Mouse (Mus musculus) hindbrain, postnatal 0 days (tissue): ENCODE measurements around the gene Mark4. TPM values are rescaled to one million over a fixed set of nuclear protein-coding genes. Genes with fewer than 3 reads are reported as not detected.
A peak's percentile ranks its signal among the peaks of the same experiment; 100 is the strongest.

Source experiments
- ATAC-seq: fragments of 200-750 bp; cut with Nextera tagmentation; 2 replicates; pipeline ENCODE4 v1.8.0; 2017; ENCODE audit warnings: mild to moderate bottlenecking, moderate TSS enrichment, moderate library complexity
- DNase-seq: peaks from one replicate; pipeline ENCODE4 v3.0.0-alpha.2; 2015; ENCODE audit warnings: low spot score
- H3K27ac ChIP-seq: fragments of 300-500 bp; sonication (generic); 2 replicates; pipeline ENCODE4 v1.5.1; 2014; ENCODE audit warnings: mild to moderate bottlenecking
- H3K27me3 ChIP-seq: fragments of 300-500 bp; sonication (generic); 2 replicates; pipeline ENCODE4 v1.6.1; 2014; ENCODE audit warnings: low read length, mixed read lengths; ENCODE audit not compliant: insufficient read depth
- H3K36me3 ChIP-seq: fragments of 300-500 bp; sonication (generic); 2 replicates; pipeline ENCODE4 v1.6.1; 2014; ENCODE audit warnings: low read length, mixed read lengths; ENCODE audit not compliant: insufficient read depth
- H3K4me1 ChIP-seq: fragments of 300-500 bp; sonication (generic); 2 replicates; pipeline ENCODE4 v1.6.1; 2014; ENCODE audit warnings: antibody characterized with exemption, low read length, mixed read lengths; ENCODE audit not compliant: insufficient read depth
- H3K4me2 ChIP-seq: fragments of 300-500 bp; sonication (generic); 2 replicates; pipeline ENCODE4 v1.6.1; 2014; ENCODE audit warnings: low read depth, mild to moderate bottlenecking, low read length, moderate library complexity, mixed read lengths
- H3K4me3 ChIP-seq: fragments of 300-500 bp; sonication (generic); 2 replicates; pipeline ENCODE4 v1.5.1; 2014; ENCODE audit warnings: low read length
- H3K9ac ChIP-seq: fragments of 300-500 bp; sonication (generic); replicated peaks from 2 replicates; pipeline ENCODE4 v1.6.1; 2014; ENCODE audit warnings: mild to moderate bottlenecking, low read length, moderate library complexity, mixed read lengths
- H3K9me3 ChIP-seq: fragments of 300-500 bp; sonication (generic); 2 replicates; pipeline ENCODE4 v1.6.1; 2016; ENCODE audit warnings: low read length, mixed read lengths
- CTCF ChIP-seq: IDR thresholded peaks from 2 replicates; pipeline ENCODE4 v1.5.1; 2016; ENCODE audit warnings: antibody characterized with exemption, control low read depth, low read depth
- WGBS: fragments of 180-500 bp; shearing (Covaris S2); extraction: QIAGEN DNeasy Blood & Tissue Kit; methylation state at CpG from one replicate; pipeline ENCODE4 v1.1.7; 2014; 5-methylcytosine and 5-hydroxymethylcytosine counted together
- polyA plus RNA-seq: library from polyadenylated mRNA; unstranded; fragments of >200 nt; fragmentation: Nextera tagmentation; extraction: Ambion mirVana; gene quantifications from 2 replicates; pipeline ENCODE4 v1.2.1, GENCODE M21; 2015
- total RNA-seq: library from RNA; depleted of rRNA; stranded (reverse); fragments of >200 nt; gene quantifications from 2 replicates; pipeline ENCODE4 v1.2.3, GENCODE M21; 2014

The Mark4 gene
- total and polyA plus RNA-seq, 2 experiments from 2014 or later = 18.1 to 60.3 TPM

DNA sequence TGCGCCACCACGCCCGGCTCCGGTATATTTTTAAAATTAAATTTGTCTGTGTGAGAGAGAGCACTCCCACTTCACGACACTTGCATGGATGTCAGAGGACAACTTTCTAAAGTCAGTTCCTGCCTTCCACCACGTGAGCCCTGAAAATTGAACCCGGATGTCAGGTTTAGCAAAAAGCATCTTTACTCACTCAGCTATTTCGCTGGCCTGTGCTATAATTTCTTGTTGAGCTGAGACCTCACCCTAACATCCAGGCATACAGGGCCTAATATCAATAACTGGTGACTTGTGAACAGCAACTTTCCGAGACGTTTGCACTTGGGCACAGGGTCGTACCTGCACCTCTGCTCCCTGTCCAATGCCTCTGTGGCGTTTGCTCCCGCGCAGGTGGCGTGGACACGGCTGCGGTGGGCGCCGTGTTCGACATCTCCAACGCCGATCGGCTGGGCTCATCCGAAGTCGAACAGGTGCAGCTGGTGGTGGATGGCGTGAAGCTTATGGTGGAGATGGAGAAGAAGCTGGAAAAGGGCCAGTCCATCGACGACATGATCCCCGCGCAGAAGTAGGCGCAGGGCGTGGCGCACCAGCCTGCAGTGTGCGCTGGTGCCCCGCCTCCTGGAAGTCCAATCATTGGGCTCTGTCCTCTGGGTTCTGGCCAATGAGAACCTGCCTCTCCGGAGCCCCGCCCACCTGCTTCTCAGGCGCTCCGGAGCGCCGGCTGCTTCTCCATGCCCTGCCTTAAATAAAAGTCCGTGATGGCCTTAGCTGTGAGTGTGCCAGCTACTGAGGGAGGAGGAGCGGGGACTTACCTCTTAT is 37.6 kb downstream of the Mark4 start:
- ATAC-seq (peak; percentile 95), DNase-seq (peak; percentile 95)
- Histone ChIP-seq H3K4me1 (no peaks in the 10 kb centered on the region), H3K9ac (0 out of 2 replicates have a peak overlapping the region, but pooled peaks have one; percentile 9), H3K36me3 (peaks cover 14% of the 10 kb centered on the region), H3K9me3 (no peaks in the 10 kb centered on the region), H3K4me3 (peak overlapping the region; percentile 41), H3K27me3 (peaks cover 5% of the 10 kb centered on the region; the same call in 1 of the 2 replicates), H3K27ac (no peak overlapping the region), H3K4me2 (peak overlapping the region; percentile 66)
- WGBS = 12% methylated on average over 43 of the region's 43 CpGs
- TF ChIP-seq CTCF = no peak

DNA sequence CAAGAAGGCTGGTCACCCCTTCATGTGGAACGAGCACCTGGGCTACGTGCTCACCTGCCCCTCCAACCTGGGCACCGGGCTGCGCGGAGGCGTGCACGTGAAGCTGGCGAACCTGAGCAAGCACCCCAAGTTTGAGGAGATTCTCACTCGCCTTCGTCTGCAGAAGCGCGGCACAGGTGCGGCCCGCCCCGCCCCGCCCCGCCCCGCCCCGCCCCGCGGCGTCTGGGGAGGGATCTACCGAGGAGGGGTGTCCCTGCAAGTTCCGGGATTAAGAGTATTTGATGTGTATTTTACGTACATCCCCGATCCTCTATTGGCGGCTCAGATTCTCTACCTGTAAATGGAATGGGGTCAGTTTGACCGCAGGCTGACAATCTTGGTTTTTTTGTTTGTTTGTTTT is 38.5 kb downstream of the Mark4 start:
- H3K4me3 ChIP-seq = no peak overlapping the region
- TF ChIP-seq CTCF = no peak
- H3K9me3 ChIP-seq = no peaks in the 10 kb centered on the region
- H3K4me2 ChIP-seq = peak overlapping the region; percentile 38
- no peaks in the 10 kb centered on the region for H3K4me1 ChIP-seq
- no peak overlapping the region for H3K9ac ChIP-seq
- no peak overlapping the region for H3K27ac ChIP-seq
- 0 out of 2 replicates have a peak, but pooled peaks cover 5% of the 10 kb centered on the region for H3K36me3 ChIP-seq
- WGBS = 9% methylated on average over 28 of the region's 28 CpGs
- H3K27me3 ChIP-seq = peaks cover 5% of the 10 kb centered on the region; the same call in 1 of the 2 replicates
- DNase-seq (no peak), ATAC-seq (no peak)

DNA sequence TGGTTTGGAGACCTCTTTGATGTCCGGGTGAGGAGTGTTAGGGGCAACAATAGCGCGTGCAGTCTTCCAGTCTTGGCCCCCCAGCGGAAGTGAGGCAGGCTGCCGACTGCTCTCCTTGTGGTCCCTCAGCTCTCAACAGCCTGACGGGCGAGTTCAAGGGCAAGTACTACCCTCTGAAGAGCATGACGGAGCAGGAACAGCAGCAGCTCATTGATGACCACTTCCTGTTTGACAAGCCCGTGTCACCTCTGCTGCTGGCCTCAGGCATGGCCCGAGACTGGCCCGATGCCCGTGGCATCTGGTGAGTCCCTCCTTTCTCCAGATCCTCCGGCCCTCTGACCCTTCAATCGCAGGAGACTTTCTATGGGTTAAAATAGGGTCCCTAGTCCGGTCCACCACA is 42.0 kb downstream of the Mark4 start:
- 86% methylated on average over 15 of the region's 15 CpGs for WGBS
- Histone ChIP-seq H3K4me1 (no peaks in the 10 kb centered on the region), H3K4me3 (no peak overlapping the region), H3K9ac (no peak overlapping the region), H3K36me3 (no peaks in the 10 kb centered on the region), H3K27me3 (peaks cover 5% of the 10 kb centered on the region; the same call in 1 of the 2 replicates), H3K27ac (no peak overlapping the region), H3K4me2 (no peak overlapping the region), H3K9me3 (no peaks in the 10 kb centered on the region)
- ATAC-seq = no peak
- no peak for TF ChIP-seq CTCF
- no peak for DNase-seq

DNA sequence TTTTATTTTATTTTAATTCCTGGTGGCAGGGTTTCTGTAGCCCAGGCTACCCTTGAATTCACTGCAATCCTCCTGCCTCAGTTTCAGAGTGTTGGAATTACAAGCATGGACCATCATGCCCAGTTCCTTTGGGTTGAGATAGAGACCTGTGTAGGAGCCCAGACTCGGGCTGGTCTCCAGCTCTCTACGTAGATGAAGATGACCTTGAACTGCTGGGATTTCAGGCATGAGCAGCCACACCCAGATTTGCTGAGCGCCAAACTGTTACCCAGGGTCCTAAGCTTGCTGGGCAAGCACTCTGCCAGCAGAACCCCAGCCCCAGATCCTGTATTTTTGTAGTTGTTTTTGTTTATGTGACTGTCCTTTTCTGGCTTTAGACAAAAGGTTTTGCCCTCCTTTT is 45.1 kb downstream of the Mark4 start:
- H3K27ac ChIP-seq = no peak overlapping the region
- H3K27me3 ChIP-seq = no peaks in the 10 kb centered on the region
- no peak overlapping the region for H3K9ac ChIP-seq
- TF ChIP-seq CTCF = no peak
- DNase-seq (no peak), ATAC-seq (no peak)
- H3K4me2 ChIP-seq = no peak overlapping the region
- no peak overlapping the region for H3K4me3 ChIP-seq
- 88% methylated on average over 3 of the region's 3 CpGs for WGBS
- no peaks in the 10 kb centered on the region for H3K36me3 ChIP-seq
- H3K4me1 ChIP-seq = no peaks in the 10 kb centered on the region
- no peaks in the 10 kb centered on the region for H3K9me3 ChIP-seq

DNA sequence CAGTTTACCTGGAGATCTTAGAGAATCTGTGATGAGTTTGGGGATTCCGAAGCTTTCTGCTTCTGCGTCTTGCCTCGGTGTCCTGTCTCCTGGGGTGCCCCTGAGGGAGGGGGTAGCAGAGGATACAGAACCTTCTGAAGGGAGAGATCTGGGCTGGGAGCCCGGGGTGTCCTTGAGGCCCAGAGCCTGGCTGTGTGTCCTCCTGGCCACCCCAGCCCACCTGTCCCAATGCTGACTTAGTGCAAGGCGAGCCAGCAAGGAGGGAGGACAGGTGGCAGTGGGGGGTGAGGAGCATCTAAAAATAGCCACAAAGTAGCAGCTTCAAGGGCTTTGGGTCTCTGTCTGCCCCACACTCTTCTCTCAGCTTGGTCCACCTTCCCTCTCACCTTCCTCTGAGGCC is 46.8 kb downstream of the Mark4 start:
- Histone ChIP-seq H3K27me3 (no peaks in the 10 kb centered on the region), H3K36me3 (no peaks in the 10 kb centered on the region), H3K9me3 (no peaks in the 10 kb centered on the region), H3K9ac (no peak overlapping the region), H3K27ac (no peak overlapping the region), H3K4me3 (no peak overlapping the region), H3K4me2 (no peak overlapping the region), H3K4me1 (no peaks in the 10 kb centered on the region)
- no peak for TF ChIP-seq CTCF
- no peak for DNase-seq
- 70% methylated on average over 5 of the region's 5 CpGs for WGBS
- ATAC-seq = no peak

DNA sequence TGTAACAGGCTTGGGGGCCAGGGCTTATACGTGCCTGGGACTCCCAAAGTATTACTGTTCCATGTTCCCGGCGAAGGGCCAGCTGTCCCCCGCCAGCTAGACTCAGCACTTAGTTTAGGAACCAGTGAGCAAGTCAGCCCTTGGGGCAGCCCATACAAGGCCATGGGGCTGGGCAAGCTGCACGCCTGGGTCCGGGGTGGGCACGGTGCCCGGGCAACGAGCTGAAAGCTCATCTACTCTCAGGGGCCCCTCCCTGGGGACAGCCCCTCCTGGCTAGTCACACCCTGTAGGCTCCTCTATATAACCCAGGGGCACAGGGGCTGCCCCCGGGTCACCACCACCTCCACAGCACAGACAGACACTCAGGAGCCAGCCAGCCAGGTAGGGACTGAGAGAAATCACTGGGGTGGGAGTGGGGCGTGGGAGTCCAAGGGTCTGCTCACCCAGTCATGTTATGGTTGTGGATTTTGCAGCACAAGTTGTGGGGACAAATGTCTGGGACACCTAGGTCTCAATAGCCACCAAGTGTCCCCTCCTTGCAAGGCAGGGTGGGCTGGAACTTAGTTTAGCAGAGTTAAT is 47.8 kb downstream of the Mark4 start:
- ATAC-seq (no peak), DNase-seq (no peak)
- Histone ChIP-seq H3K4me2 (no peak overlapping the region), H3K36me3 (no peaks in the 10 kb centered on the region), H3K9ac (no peak overlapping the region), H3K4me3 (no peak overlapping the region), H3K4me1 (no peaks in the 10 kb centered on the region), H3K27ac (no peak overlapping the region), H3K27me3 (no peaks in the 10 kb centered on the region), H3K9me3 (no peaks in the 10 kb centered on the region)
- 70% methylated on average over 11 of the region's 11 CpGs for WGBS
- TF ChIP-seq CTCF = no peak

DNA sequence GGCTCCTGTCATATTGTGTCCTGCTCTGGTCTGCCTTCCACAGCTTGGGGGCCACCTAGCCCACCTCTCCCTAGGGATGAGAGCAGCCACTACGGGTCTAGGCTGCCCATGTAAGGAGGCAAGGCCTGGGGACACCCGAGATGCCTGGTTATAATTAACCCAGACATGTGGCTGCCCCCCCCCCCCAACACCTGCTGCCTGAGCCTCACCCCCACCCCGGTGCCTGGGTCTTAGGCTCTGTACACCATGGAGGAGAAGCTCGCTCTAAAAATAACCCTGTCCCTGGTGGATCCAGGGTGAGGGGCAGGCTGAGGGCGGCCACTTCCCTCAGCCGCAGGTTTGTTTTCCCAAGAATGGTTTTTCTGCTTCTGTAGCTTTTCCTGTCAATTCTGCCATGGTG is 48.9 kb downstream of the Mark4 start:
- TF ChIP-seq CTCF = no peak
- no peaks in the 10 kb centered on the region for H3K36me3 ChIP-seq
- peaks cover 4% of the 10 kb centered on the region; the same call in 1 of the 2 replicates for H3K27me3 ChIP-seq
- DNase-seq (no peak), ATAC-seq (no peak)
- H3K4me1 ChIP-seq = no peaks in the 10 kb centered on the region
- no peak overlapping the region for H3K27ac ChIP-seq
- H3K9ac ChIP-seq = no peak overlapping the region
- no peaks in the 10 kb centered on the region for H3K9me3 ChIP-seq
- WGBS = 54% methylated on average over 6 of the region's 6 CpGs
- H3K4me3 ChIP-seq = no peak overlapping the region
- no peak overlapping the region for H3K4me2 ChIP-seq
